Mouse (Mus musculus): ENCODE measurements around the gene Matn1.

Gene Matn1

DNA sequence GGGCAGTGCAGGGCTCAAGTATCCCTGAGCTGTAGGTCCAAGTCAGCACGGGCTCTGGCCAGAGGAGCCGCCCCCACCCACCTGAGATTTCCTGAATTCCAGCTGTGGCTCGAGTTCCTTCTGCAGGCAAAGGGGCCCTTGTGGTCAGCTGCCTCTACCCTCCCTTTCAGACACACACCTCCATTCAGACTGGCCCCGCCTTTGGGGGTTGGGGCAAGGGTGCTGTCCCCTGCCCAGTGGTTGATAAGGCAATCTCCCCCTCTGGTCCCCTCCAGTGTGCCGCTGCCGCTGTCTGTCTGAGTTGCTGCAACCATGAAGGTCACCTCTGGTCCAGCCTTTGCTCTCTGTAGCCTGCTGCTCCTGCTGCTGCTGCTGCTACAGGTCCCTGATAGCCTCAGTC, at the start of gene Matn1:
TSS of gene Matn1 (plus strand) at position 274 of the 400 bp plus-strand sequence.
- DNase-seq (ENCODE audit: low spot score): no peak

GRCm38 (mm10) chr4:130895701-130896100, 48.5 kb upstream of the Matn1 start:
- DNase-seq (ENCODE audit: low spot score): no peak

DNA sequence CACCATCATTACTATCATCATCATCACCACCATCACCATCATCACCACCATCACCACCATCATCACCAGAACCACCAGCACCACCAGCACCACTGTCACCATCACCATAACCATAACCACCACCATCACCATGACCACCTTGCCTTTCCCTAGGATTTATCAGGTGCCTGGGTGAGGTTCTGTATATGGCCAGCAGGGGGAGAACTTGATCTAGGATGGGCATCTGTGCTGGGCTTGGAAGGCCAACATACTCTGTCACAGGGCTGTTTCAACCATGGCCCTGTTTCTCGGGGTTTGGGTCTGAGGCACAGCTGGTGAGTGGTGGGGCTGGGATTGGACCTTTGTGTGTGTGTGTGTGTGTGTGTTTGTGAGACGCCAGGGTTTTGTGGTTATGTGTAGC, 47.8 kb upstream of the Matn1 start:
- peak; percentile 44 for DNase-seq (ENCODE audit: low spot score)

GRCm38 (mm10) chr4:130899383-130899781, 44.8 kb upstream of the Matn1 start:
- DNase-seq (ENCODE audit: low spot score): no peak

- peak; percentile 40 for DNase-seq (ENCODE audit: low spot score)
These were observed 44.3 kb upstream of the Matn1 start for GRCm38 (mm10) chr4:130899782-130900427.

DNA sequence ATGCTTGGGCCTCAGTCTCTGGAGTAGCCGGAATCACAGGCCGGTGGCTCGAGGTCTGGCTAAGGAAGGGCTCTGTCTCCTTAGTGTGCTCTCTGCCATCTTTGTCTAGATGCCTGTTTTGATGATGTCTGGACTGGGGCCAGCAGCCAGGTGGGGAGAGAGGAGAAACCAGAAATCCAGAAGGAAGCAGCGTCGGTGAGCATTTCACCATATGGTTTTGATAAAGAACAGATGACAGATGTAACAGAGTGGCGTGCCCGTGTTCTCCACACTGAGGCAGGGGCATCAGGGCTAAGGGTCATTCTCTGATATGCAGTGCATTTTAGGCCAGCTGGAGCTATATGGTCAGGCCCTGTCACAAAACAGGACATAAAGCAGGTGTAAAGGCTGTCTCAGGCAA, 43.4 kb upstream of the Matn1 start:
- no peak for DNase-seq (ENCODE audit: low spot score)

- no peak for DNase-seq (ENCODE audit: low spot score)
These were observed 41.9 kb upstream of the Matn1 start for GRCm38 (mm10) chr4:130902289-130902781.

DNA sequence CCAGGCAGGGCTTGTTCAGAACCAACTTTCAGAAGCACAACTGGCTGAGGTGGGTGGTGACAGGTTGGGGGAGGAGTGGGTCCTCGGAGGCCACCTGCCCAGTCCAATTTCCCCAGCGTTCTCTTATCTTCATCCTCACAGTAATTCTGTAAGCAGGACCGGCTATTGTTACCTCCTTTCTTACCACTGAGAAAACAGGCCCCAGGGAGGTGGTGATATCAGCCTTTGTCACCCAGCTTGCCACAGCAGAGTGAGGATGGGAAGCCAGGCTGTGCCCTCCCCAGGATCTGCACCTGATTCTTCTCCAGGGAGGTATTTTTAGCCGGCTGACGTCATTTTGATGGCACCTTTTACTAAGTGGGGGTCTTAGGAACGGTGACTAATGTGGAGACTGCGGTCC, 39.2 kb upstream of the Matn1 start:
- no peak for DNase-seq (ENCODE audit: low spot score)

DNA sequence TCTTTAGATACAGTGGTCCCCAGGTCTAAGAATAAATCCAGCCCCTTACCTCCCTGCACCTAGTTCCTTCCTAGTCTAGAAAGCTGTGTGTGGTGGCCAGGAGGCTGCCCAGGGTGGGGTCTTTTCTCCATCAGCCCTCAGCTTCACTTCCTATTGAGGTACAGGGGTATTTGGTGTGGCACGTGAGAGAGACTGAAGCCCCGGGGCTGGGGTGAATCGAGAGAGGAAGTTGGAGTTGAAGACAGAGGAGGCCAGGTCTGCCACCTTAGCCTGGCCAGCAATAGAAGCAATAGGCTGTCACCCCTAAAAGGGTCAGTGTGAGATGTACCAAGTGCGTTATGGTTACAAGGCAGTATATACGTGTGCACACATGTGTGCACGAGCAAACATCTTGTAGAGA, 38.3 kb upstream of the Matn1 start:
- DNase-seq (ENCODE audit: low spot score): no peak

- no peak for DNase-seq (ENCODE audit: low spot score)
These were observed 37.9 kb upstream of the Matn1 start for GRCm38 (mm10) chr4:130906296-130906695.

GRCm38 (mm10) chr4:130907200-130908069, 36.8 kb upstream of the Matn1 start:
- no peak for DNase-seq (ENCODE audit: low spot score)

- no peak for DNase-seq (ENCODE audit: low spot score)
These were observed 36.1 kb upstream of the Matn1 start for GRCm38 (mm10) chr4:130908133-130908532.

DNA sequence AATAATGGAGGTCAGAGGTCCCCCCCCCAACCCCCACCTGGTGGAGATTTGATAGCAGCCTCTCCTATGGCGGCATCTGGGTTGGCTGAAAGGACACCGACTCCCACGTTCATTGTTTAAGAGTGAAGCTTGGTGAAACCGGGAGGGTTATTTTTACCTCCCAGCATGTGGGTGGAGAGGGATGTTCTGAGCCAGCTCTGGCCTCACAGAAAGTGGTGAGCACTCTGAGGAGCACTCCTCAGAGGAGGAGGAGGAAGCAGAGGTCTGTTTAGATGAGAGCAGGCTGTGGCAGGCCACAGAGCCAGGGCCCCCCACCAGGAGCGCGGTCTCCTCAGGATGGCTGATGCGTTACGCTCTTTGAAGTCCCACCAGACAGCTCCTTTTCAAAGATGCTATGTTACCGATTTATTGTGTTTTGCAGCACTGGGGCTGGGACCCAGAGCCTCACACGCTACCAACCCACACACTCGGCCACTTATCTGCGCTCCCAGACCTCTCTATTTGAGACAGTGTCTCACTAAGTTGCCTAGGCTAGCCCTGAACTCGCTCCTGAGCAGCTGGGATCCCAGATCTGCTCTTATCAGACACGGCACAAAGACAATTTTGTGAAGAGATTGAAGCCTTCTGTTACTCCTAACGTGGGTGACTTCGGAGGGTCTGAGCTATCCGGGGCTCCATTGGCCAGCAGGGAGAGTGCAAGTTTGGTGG, 34.9 kb upstream of the Matn1 start:
- no peak for DNase-seq (ENCODE audit: low spot score)

GRCm38 (mm10) chr4:130910666-130911065, 33.5 kb upstream of the Matn1 start:
- DNase-seq (ENCODE audit: low spot score): no peak

- DNase-seq (ENCODE audit: low spot score): no peak
These were observed 31.6 kb upstream of the Matn1 start for GRCm38 (mm10) chr4:130912626-130913025.

DNA sequence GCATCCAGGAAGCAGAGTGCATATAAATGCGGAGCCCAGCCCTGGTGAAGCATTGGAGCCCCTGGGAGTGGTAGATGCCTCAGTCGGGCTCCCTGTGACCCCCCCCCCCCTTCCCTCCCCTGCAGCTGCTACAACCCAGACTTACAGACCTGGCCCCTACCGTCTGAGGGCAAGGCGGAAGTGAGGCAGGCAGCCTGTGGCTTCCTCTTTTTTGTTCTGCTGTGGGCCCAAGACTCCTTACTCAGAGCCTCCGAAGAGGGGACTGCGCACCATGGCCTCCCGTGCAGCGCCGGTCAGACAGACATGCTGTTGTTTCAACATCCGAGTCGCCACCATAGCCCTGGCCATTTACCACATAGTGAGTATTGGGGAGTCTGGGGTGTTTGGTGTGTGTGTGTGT, 31.1 kb upstream of the Matn1 start, which contains the start of gene Laptm5:
TSS of gene Laptm5 (plus strand) at position 49 of the 400 bp plus-strand sequence.
- DNase-seq (ENCODE audit: low spot score): peak; percentile 54

GRCm38 (mm10) chr4:130913511-130913910, 30.7 kb upstream of the Matn1 start:
- no peak for DNase-seq (ENCODE audit: low spot score)

GRCm38 (mm10) chr4:130914011-130914410, 30.2 kb upstream of the Matn1 start:
- peak; percentile 50 for DNase-seq (ENCODE audit: low spot score)

DNA sequence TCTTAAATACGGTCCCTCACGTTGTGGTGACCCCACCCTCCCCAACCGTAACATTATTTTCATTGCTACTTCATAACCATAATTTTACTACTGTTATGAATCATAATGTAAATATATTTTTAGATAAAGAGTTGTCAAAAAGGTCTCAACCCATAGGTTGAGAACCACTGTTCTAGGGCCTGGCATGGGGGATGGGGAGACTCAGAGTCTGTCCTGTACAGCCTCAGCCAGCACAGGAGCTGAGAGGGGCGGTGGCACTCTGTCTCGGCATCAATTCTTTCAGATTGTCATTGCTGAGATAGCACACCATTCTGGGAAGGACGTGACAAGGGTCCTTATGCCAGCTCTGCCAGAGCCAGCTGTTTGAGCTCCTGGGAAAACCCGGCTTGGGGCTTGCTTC, 29.7 kb upstream of the Matn1 start:
- DNase-seq (ENCODE audit: low spot score): no peak

DNA sequence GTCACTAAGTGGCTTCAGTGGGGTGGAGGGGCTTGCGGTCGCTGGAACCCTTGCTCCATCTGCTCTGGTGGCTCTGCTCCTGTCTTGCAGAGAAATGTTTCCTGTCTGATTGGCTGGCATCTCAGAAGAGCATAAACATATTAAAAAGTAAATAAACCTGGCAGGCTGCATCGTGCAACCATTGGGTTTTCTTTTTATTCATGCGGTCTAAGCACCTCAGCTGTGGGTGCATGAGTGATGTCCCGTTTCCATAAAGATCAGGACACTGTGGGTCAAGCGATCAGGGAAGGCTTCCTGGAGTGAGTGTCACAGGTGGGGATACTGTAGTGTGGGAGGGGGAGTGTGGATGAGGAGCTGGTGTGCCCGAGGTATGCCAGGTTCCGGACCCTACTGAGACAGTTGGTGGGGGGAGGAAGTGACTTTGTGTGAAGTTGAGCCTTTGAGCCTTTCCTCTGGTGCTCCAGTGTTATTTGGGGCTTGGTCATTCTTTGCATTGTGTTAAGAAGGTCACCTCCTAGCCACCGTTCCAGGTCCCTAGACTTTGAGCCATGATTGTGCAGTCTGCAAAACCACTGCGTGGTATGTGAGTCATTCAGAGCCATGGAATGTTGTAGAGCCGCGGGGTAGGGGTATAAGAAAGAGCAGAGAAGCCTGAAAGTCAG, 29.0 kb upstream of the Matn1 start:
- DNase-seq (ENCODE audit: low spot score): no peak

- DNase-seq (ENCODE audit: low spot score): no peak
These were observed 28.5 kb upstream of the Matn1 start for GRCm38 (mm10) chr4:130915668-130916035.

DNA sequence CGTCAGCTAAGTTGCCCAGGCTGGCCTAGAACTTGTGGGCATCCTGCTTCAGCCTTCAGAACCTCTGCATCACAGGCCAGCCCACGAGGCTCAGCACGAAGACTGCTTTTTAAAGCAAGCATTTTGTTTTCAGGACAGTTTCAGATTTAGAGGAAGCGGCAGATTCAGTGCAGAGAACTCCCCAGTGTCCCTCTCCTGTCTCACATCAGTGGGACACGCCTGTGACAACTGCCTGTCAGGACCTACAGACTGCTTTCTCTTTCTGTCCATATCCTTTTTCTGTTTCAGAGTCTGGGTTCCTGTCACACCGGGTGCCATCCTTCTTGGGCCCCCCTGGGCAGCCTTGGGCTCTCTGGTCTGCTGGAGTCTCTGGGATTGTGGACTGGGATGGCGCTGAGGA, 27.5 kb upstream of the Matn1 start:
- DNase-seq (ENCODE audit: low spot score): no peak

Data from spleen, adult 12 weeks (tissue).